Mouse (Mus musculus) layer of hippocampus, postnatal 36 days (tissue): ENCODE data around the gene Gm5478. TPM values are rescaled to one million over a fixed set of nuclear protein-coding genes. Genes with fewer than 3 reads are reported as not detected.
"Not testable (repeated sequence)": the region's sequence is repeated elsewhere in the genome, so short reads cannot be mapped to it uniquely, and the experiment has no call there.

Experiments used
- DNase-seq, 2 experiments: peaks; one replicate each; pipeline ENCODE4 v3.0.0; 2022
- microRNA-seq, 2 experiments: library from miRNA; unstranded; fragments of <30 nt; microRNA quantifications; one replicate each; pipeline ENCODE4 v1.2.0; 2021
- total RNA-seq, 2 experiments: library from RNA; stranded (reverse); gene quantifications; 2 replicates each; pipeline ENCODE4 v1.2.3; 2021

The Gm5478 gene
- total RNA-seq = not detected

DNA sequence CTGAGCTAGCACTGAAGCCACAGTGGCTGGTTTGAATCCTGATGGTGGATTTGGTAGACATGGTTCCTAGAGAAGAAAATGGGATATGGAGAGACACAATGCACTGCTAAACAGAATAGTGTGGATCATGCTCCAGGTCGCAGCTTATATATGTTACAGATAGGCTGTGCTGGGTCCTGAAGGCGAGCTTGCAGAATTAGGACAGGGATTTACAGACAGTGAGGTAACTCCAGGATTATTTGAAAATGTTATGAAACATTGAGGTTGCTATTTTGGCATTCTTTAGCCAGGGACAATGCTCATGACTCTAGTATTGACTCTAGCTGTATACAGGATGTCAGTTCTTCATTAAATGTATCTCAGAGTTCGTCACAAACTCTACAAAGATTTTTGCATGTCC, at the start of gene Gm5478:
Gene Gm5478, minus strand, starts transcription at position 101 of the 400 bp plus-strand sequence.
- DNase-seq = no peak

DNA sequence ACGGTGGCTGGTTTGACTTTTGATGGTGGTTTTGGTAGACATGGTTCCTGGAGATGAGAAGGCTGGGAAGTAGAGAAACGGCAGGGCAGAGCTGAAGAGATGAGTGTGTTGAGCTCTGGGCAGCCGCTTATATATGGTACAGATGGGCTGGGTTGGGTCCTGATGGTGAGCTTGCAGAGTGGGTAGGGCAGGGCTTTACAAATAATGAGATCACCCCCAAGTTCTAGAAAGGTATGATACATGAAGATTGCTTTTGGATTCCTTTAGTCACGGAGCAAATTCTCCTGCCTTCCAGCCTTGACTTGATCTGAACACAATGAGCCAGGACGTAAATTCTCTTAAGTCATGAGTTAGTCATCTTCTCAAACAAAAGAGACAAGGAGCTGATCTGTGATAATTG, 47.0 kb upstream of the Gm5478 start, which contains the start of gene Krt6a:
Gene Krt6a, minus strand, starts transcription at position 101 of the 400 bp plus-strand sequence.
- no peak for DNase-seq

DNA sequence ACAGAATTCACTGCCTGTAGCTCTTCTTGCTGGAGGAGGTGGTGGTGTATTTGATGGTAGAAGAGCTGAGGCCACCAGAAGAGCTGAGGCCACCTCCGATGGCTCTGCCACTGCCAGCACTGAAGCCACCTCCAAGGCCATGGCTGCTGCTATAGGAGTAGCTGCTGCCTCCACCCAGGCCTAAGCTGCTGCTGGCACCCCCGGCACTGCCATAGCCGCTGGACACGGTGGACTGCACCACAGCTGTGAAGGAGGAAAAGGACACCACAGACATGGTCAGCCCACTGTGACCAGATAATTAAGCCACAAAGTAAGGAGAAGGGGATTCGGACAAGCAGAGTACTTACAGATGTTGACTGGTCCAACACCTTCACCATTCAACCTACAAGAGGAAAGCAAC, 43.3 kb upstream of the Gm5478 start:
- not testable (repeated sequence) for DNase-seq

DNA sequence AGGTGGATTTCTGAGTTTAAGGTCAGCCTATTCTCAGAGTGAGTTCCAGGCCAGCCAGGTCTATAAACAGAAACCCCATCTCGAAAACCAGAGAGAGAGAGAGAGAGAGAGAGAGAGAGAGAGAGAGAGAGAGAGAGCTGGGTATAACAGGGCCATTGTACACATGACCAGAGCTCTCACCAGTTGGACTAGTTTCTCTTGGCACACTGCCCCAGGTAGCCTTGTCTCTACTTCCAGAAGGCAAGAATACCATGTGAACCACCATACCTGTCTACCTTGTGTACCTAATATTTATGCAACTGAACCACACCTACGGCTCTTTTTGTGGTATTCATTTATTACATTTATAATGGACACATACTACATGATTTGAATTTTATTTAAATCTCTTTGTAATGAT, 41.0 kb upstream of the Gm5478 start:
- DNase-seq = no peak

DNA sequence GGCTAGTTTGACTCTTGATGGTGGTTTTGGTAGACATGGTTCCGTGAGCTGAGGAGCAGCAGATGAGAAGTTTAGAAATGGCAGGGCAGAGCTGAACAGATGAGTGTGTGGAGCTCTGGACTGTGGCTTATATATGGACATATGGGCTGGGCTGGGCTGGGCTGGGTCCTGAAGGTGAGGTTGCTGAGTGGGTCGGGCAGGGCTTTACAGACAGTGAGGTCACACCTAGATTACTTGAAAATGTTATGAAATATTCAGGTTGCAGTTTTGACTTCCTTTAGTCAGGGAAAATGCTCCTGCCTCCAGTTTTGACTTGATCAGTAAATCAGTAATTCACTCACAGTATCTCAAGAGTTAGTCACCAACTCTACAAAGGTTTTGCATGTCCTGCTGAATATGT, 33.0 kb upstream of the Gm5478 start, which contains the start of gene Krt6b:
Gene Krt6b, minus strand, starts transcription at position 101 of the 400 bp plus-strand sequence.
- no peak for DNase-seq

DNA sequence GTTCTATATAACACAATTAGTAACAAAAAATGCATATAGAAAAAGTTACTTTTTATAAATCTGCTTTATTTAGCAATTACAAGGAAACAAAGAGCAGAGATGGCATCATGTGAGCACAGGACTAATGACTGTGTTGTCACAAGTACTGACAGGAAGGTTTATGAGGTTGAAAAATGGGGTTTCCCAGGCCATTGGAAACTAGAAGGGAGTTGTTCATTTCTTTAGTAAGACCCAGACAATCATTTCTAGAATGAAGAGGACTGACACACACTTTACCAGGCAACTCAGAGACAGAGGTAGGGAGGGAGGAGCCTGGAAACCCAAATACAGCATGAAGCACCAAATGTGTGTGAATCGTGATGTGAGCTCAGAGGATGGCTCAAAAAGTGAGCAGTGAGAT, 28.8 kb upstream of the Gm5478 start:
- no peak for DNase-seq

DNA sequence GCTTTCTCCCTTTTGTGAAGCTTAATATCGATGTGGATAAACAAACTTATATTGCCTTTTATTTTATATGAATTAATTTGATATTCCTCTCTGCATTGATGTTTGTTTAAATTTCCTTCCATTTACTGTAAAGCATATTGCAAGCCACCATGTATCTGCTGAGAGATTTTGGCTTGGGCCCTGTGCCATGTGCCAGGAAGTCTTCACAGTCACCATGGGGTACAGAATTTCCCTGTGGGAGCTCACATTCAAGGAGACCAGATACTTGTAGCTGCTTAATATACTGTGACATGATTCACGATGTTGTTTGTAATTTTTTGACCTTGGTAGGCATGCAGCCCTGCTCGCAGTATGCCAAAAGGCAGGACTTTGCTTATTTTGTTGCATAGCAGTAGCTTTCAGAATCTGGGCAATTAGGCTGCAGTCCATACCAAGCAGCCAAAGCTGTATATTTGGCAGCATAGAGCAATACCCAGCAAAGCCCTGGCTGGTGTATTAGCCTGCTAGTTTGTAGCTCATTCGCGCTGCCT, 5.6 kb upstream of the Gm5478 start:
- DNase-seq = no peak

DNA sequence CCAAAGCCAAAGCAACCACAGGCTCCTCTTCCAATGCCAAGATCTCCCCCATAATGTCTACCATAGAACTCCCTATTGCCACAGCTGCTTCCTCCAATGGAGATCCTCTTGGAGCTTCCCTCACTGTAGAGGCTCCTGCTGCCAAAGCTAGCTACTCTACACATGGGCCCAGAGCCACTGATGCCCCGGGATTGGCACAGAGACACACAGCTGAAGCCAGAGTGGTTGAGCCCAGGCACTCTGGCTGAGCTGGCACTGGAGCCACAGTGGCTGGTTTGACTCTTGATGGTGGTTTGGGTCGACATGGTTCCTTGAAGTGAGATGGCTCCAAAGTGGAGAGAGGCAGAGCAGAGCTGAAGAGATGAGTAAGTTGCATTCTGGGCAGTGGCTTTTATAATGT, 19.3 kb downstream of the Gm5478 start, which contains the start of gene Gm5414:
Gene Gm5414, minus strand, starts transcription at position 305 of the 400 bp plus-strand sequence.
- no peak for DNase-seq

DNA sequence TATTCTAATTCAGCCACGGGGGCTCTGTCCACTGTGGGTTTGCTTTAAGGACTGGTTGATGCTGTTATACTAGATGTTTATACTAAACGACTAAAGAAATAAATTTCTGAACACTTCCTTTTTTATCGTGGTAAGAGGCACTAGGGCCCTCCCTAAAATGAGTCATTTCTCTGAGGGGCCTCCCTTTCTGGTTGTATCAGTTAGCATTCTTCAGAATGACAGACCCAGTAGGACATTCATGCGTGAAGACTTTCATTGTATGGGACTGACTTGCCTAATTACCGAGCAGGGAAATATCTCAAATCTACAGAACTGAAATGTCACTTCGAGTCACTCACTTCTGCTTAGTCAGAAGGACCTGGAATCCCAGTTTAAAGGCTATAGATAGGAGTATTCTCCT, 48.1 kb downstream of the Gm5478 start:
- no peak for DNase-seq

Small RNA genes within 50 kb of the gene (microRNA-seq; reads per million reads assigned to microRNA genes)
- gene Gm44342 = 0 reads per million in 2 experiments
- 0 reads per million in 2 experiments for gene Gm44383
- gene Gm44479 = 0 reads per million in 2 experiments

Other genes starting within 250 kb of the Gm5478 start
- not detected for gene Krt7, start 236.3 kb downstream of the Gm5478 start, total RNA-seq
- gene Krt87, start 208.6 kb downstream of the Gm5478 start, total RNA-seq = under 1 TPM; 0.48 to 0.77 TPM
- gene Krt88, start 199.6 kb downstream of the Gm5478 start, total RNA-seq = not detected
- not detected for gene Krt81, start 183.6 kb downstream of the Gm5478 start, total RNA-seq
- gene Krt86, start 173.9 kb downstream of the Gm5478 start, total RNA-seq = not detected
- not detected for gene Krt83, start 155.9 kb downstream of the Gm5478 start, total RNA-seq
- gene Gm49425, start 130.1 kb downstream of the Gm5478 start, total RNA-seq = not detected
- gene Krt84, start 114.6 kb downstream of the Gm5478 start, total RNA-seq = not detected
- gene Krt82, start 96.7 kb downstream of the Gm5478 start, total RNA-seq = not detected
- gene Krt90, start 84.4 kb downstream of the Gm5478 start, total RNA-seq = not detected
- gene Krt75, start 73.5 kb downstream of the Gm5478 start, total RNA-seq = not detected
- gene Gm5414, start 19.2 kb downstream of the Gm5478 start, total RNA-seq = not detected
- not detected for gene Krt6b, start 32.9 kb upstream of the Gm5478 start, total RNA-seq
- not detected for gene Krt6a, start 46.9 kb upstream of the Gm5478 start, total RNA-seq
- under 1 TPM; 0.56 to 0.85 TPM for gene Krt5, start 65.5 kb upstream of the Gm5478 start, total RNA-seq
- not detected for gene Krt71, start 95.7 kb upstream of the Gm5478 start, total RNA-seq
- gene Krt72, start 139.1 kb upstream of the Gm5478 start, total RNA-seq = not detected
- gene Krt73, start 155.0 kb upstream of the Gm5478 start, total RNA-seq = 1 to 10 TPM; 5.8 to 8.1 TPM
- gene Krt2, start 170.8 kb upstream of the Gm5478 start, total RNA-seq = 1 to 10 TPM; 4.6 to 6.4 TPM
- gene Krt1, start 203.4 kb upstream of the Gm5478 start, total RNA-seq = 1 to 10 TPM; 3.5 to 4.6 TPM
- gene Krt77, start 222.3 kb upstream of the Gm5478 start, total RNA-seq = 10 to 100 TPM in 1 of 2 experiments, 1 to 10 TPM in 1; 9.2 to 10.1 TPM
- not detected for gene Krt76, start 245.5 kb upstream of the Gm5478 start, total RNA-seq